Mouse (Mus musculus): ENCODE measurements at regions not wholly inside any gene's neighbourhood (a gene's known extent, or its start where the extent isn't known, plus 50 kb on each side); places are given as distances from the start of the nearest gene placed in this dataset.

- DNase-seq (ENCODE audit: extremely low spot score, low spot score), result no peak
- WGBS, result 45% methylated on average over 2 of the region's 2 CpGs
These were observed 708.3 kb downstream of the Stpg2 start for GRCm38 (mm10) chr3:139913639-139914330.

GRCm38 (mm10) chr3:139922267-139922666, 716.8 kb downstream of the Stpg2 start:
- Histone ChIP-seq H3K27me3 (ENCODE audit: poor library complexity, severe bottlenecking) (no peaks in the 10 kb centered on the region), H3K27ac (no peak overlapping the region), H3K36me3 (replicated peaks) (no peaks in the 10 kb centered on the region), H3K4me1 (no peaks in the 10 kb centered on the region), H3K4me3 (no peak overlapping the region), H3K9me3 (no peaks in the 10 kb centered on the region)
- 90% methylated on average over 3 of the region's 3 CpGs for WGBS
- DNase-seq (ENCODE audit: extremely low spot score, low spot score), result no peak

More at GRCm38 (mm10) chr3:139913639-139914330, 708.3 kb downstream of the Stpg2 start:
- Histone ChIP-seq H3K9me3 (no peaks in the 10 kb centered on the region; the same call in 1 of the 2 replicates), H3K4me3 (no peak overlapping the region), H3K27me3 (ENCODE audit: poor library complexity, severe bottlenecking) (no peaks in the 10 kb centered on the region), H3K27ac (no peak overlapping the region), H3K4me1 (peaks cover 11% of the 10 kb centered on the region; the same call in 1 of the 2 replicates), H3K36me3 (replicated peaks) (no peaks in the 10 kb centered on the region)

GRCm38 (mm10) chr3:139933039-139933438, 727.5 kb downstream of the Stpg2 start:
- Histone ChIP-seq H3K4me3 (no peak overlapping the region), H3K27ac (no peak overlapping the region), H3K36me3 (replicated peaks) (no peaks in the 10 kb centered on the region), H3K9me3 (peaks cover 4% of the 10 kb centered on the region; the same call in 1 of the 2 replicates), H3K27me3 (ENCODE audit: poor library complexity, severe bottlenecking) (no peaks in the 10 kb centered on the region), H3K4me1 (peaks cover 8% of the 10 kb centered on the region; the same call in 1 of the 2 replicates)
- WGBS, result 35% methylated on average over 4 of the region's 4 CpGs
- DNase-seq (ENCODE audit: extremely low spot score, low spot score), result peak; percentile 17

GRCm38 (mm10) chr3:139946209-139946608, 740.7 kb downstream of the Stpg2 start:
- Histone ChIP-seq H3K9me3 (no peaks in the 10 kb centered on the region), H3K36me3 (replicated peaks) (no peaks in the 10 kb centered on the region), H3K4me3 (no peak overlapping the region), H3K27me3 (ENCODE audit: poor library complexity, severe bottlenecking) (no peaks in the 10 kb centered on the region), H3K27ac (no peak overlapping the region), H3K4me1 (no peaks in the 10 kb centered on the region)
- no peak for DNase-seq (ENCODE audit: extremely low spot score, low spot score)
- WGBS, result 89% methylated on average over 2 of the region's 2 CpGs

- no peaks in the 10 kb centered on the region for H3K27me3 ChIP-seq (ENCODE audit: poor library complexity, severe bottlenecking)
- no peaks in the 10 kb centered on the region for H3K36me3 ChIP-seq (replicated peaks)
- WGBS, result 83% methylated on average over 4 of the region's 4 CpGs
- H3K9me3 ChIP-seq, result no peaks in the 10 kb centered on the region
- DNase-seq (ENCODE audit: extremely low spot score, low spot score), result no peak
- H3K4me3 ChIP-seq, result no peak overlapping the region
- H3K4me1 ChIP-seq, result no peaks in the 10 kb centered on the region
- no peak overlapping the region for H3K27ac ChIP-seq
These were observed 741.8 kb downstream of the Stpg2 start for GRCm38 (mm10) chr3:139947247-139947646.

GRCm38 (mm10) chr3:139949096-139949495, 743.6 kb downstream of the Stpg2 start:
- WGBS, result 69% methylated on average over 4 of the region's 4 CpGs
- DNase-seq (ENCODE audit: extremely low spot score, low spot score), result no peak
- no peaks in the 10 kb centered on the region for H3K4me1 ChIP-seq
- H3K27ac ChIP-seq, result no peak overlapping the region
- no peak overlapping the region for H3K4me3 ChIP-seq
- H3K9me3 ChIP-seq, result no peaks in the 10 kb centered on the region
- no peaks in the 10 kb centered on the region for H3K36me3 ChIP-seq (replicated peaks)
- H3K27me3 ChIP-seq (ENCODE audit: poor library complexity, severe bottlenecking), result no peaks in the 10 kb centered on the region

GRCm38 (mm10) chr3:139950016-139950705, 744.7 kb downstream of the Stpg2 start:
- 93% methylated on average over 8 of the region's 8 CpGs for WGBS
- Histone ChIP-seq H3K36me3 (replicated peaks) (no peaks in the 10 kb centered on the region), H3K4me1 (no peaks in the 10 kb centered on the region), H3K27ac (no peak overlapping the region), H3K4me3 (no peak overlapping the region), H3K9me3 (no peaks in the 10 kb centered on the region), H3K27me3 (ENCODE audit: poor library complexity, severe bottlenecking) (no peaks in the 10 kb centered on the region)
- DNase-seq (ENCODE audit: extremely low spot score, low spot score), result no peak

GRCm38 (mm10) chr3:139951516-139951915, 746.0 kb downstream of the Stpg2 start:
- WGBS, result 91% methylated on average over 8 of the region's 8 CpGs
- Histone ChIP-seq H3K4me1 (no peaks in the 10 kb centered on the region), H3K4me3 (no peak overlapping the region), H3K27ac (no peak overlapping the region), H3K27me3 (ENCODE audit: poor library complexity, severe bottlenecking) (no peaks in the 10 kb centered on the region), H3K36me3 (replicated peaks) (no peaks in the 10 kb centered on the region), H3K9me3 (no peaks in the 10 kb centered on the region)
- no peak for DNase-seq (ENCODE audit: extremely low spot score, low spot score)

- no peaks in the 10 kb centered on the region for H3K27me3 ChIP-seq (ENCODE audit: poor library complexity, severe bottlenecking)
- 86% methylated on average over 1 of the region's 1 CpGs for WGBS
- no peak overlapping the region for H3K4me3 ChIP-seq
These were observed 772.7 kb downstream of the Stpg2 start for GRCm38 (mm10) chr3:139978172-139978571.

GRCm38 (mm10) chr3:139985830-139986481, 780.5 kb downstream of the Stpg2 start:
- Histone ChIP-seq H3K36me3 (replicated peaks) (no peaks in the 10 kb centered on the region), H3K27me3 (ENCODE audit: poor library complexity, severe bottlenecking) (no peaks in the 10 kb centered on the region), H3K4me1 (no peaks in the 10 kb centered on the region), H3K27ac (no peak overlapping the region), H3K9me3 (no peaks in the 10 kb centered on the region), H3K4me3 (no peak overlapping the region)
- 89% methylated on average over 4 of the region's 4 CpGs for WGBS
- DNase-seq (ENCODE audit: extremely low spot score, low spot score), result no peak

More at GRCm38 (mm10) chr3:139978172-139978571, 772.7 kb downstream of the Stpg2 start:
- DNase-seq (ENCODE audit: extremely low spot score, low spot score), result no peak
- H3K36me3 ChIP-seq (replicated peaks), result no peaks in the 10 kb centered on the region
- no peaks in the 10 kb centered on the region for H3K4me1 ChIP-seq
- peaks cover 8% of the 10 kb centered on the region; the same call in 1 of the 2 replicates for H3K9me3 ChIP-seq
- no peak overlapping the region for H3K27ac ChIP-seq

GRCm38 (mm10) chr3:139988938-139989337, 783.4 kb downstream of the Stpg2 start:
- DNase-seq (ENCODE audit: extremely low spot score, low spot score), result no peak
- H3K4me1 ChIP-seq, result no peaks in the 10 kb centered on the region
- H3K9me3 ChIP-seq, result no peaks in the 10 kb centered on the region
- H3K27me3 ChIP-seq (ENCODE audit: poor library complexity, severe bottlenecking), result no peaks in the 10 kb centered on the region
- no peaks in the 10 kb centered on the region for H3K36me3 ChIP-seq (replicated peaks)
- H3K4me3 ChIP-seq, result no peak overlapping the region
- no peak overlapping the region for H3K27ac ChIP-seq
- 85% methylated on average over 1 of the region's 1 CpGs for WGBS

GRCm38 (mm10) chr3:139989380-139989779, 783.9 kb downstream of the Stpg2 start:
- H3K36me3 ChIP-seq (replicated peaks), result no peaks in the 10 kb centered on the region
- no peak for DNase-seq (ENCODE audit: extremely low spot score, low spot score)
- no peak overlapping the region for H3K4me3 ChIP-seq
- H3K9me3 ChIP-seq, result no peaks in the 10 kb centered on the region
- no peaks in the 10 kb centered on the region for H3K27me3 ChIP-seq (ENCODE audit: poor library complexity, severe bottlenecking)
- no peak overlapping the region for H3K27ac ChIP-seq
- H3K4me1 ChIP-seq, result no peaks in the 10 kb centered on the region

- Histone ChIP-seq H3K36me3 (replicated peaks) (no peaks in the 10 kb centered on the region), H3K9me3 (no peaks in the 10 kb centered on the region), H3K4me1 (no peaks in the 10 kb centered on the region), H3K4me3 (no peak overlapping the region), H3K27me3 (ENCODE audit: poor library complexity, severe bottlenecking) (no peaks in the 10 kb centered on the region), H3K27ac (no peak overlapping the region)
- 83% methylated on average over 2 of the region's 2 CpGs for WGBS
- DNase-seq (ENCODE audit: extremely low spot score, low spot score), result no peak
These were observed 807.0 kb downstream of the Stpg2 start for GRCm38 (mm10) chr3:140012522-140012921.

All from forebrain, embryonic 10.5 days (tissue).